Mouse (Mus musculus): Measurements from ENCODE around the gene Trim65.
A peak's percentile ranks its signal among the peaks of the same experiment; 100 is the strongest.

Gene Trim65

DNA sequence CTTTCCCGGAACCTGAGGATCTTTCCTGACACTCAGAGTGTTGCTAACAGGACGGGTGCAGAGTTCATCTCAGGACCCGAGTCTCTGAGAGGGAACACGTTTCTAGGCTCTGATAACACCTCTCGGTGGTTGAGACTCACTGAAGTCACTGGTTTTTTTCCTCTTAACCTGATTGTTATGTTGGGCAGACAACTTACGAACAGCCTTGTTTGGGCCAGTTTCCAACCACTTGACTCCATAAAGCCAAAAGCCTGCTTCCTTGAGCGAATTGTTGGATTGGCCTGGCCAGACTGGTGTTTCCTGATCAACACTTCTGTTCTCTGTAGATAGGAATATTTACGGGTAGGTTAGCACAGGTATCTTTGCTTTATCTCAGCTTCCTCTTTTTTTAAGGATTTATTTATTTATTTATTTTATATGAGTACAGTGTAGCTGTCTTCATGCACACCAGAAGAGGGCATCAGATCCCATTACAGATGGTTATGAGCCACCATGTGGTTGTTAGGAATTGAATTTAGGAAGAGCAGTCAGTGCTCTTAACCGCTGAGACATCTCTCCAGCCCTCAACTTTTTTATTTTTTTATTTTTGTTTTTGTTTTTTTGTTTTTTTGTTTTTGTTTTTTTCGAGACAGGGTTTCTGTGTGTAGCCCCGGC, 42.1 kb downstream of the Trim65 start:
- DNase-seq (ENCODE audit: low spot score): no peak

DNA sequence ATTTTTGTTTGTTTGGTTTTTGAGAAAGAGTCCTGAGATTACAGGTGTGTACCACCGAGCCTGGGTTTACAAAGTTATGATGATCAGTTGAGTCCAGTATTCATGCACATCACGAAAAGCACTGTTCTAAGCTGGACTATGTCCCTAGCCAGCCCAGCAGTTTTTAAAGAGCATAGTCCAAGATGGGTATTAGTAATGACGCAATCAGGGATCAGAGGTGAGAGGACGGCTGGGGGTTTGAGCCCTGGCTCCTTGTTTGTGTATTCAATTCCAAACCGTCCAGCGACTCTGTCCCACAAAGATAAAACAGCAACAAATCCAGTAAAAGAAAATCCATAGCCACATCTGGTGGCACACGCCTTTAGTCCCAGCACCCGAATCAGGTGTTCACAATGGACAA, 42.7 kb downstream of the Trim65 start:
- no peak for DNase-seq (ENCODE audit: low spot score)

DNA sequence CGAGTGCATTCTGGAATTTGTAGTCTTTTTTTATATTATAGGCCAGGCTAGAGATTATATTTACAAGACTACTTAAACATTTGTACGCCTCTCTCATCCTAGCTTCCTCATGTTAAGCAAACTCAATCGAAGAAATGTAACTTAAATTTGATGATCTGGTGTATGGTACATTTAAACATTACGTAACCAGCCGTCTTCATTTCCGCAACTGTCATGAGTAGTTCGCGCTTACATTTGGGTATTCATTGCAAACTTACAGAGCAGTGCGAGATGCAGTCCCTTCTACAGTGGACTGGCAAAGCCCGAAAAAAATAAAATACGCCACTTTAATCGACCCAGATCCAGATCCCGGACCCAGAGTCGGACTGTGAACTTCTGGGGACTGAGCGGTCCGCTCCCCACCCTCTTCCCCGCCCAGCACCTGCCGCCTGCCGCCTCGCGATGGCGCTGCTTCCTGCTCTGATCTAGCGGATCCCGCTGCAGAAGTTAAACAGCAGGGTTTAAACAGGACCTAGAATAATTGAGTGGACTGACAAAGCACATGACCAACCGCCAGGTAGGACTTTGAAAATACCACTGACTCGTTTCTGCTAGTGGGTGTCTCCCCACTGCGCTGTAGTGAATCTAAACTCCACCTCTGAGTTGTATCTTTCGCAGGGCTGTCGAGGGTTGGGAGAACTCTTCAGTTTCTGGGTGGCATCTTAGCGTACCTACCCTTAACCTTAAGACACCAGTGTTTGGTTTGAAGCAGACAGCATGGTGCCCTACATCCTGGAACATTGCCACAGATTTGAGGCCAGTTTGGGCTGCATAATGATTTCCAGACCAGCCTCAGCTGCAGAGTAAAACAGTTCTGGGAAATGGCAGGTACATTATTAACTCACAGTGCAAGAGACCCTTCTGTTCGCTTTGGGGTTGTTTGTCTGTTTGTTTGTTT, 43.5 kb downstream of the Trim65 start:
- DNase-seq (ENCODE audit: low spot score): peak; percentile 89

DNA sequence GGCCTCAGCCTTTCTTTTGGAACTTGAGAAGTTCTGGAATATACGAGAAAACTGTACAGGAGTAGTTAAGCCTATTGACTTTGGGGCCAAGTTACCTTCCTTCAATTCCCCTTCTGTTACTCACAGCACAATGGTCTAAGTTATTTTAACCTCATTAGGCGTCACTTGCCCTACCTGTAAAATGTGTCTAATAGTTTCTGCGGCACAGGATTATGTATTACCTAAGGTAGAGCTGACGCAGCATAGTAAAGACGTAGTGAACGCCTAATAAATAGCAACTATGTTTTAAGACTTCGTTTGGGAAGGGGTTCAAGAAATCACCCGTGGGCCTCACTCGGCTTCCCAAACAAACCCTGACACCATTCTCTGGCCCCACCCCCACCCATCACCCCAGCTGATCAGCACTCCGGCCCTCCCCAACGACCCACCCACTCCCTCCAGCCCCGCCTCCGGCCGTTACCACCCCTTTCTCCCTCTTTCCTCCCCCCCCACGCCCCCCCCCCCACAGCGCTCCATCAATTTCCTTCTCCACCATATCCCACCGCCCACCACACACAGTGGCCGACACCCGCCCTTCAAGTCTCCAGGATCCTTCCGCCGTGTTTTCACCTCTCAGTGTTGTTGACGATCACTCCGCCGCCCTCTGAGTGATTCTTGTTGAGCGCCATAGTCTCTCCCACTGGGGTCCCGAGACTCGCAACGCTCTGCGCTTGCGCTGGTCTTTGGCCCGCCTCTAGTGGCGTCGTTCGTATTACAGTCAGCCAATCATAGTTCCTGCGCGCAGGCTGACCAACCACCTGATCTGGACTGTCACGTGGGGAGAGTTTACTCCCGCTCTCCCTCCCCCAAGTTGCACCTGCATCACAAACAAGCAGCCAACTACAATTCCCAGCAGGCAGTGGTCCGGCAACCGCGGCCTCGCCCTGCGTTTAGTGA, 44.4 kb downstream of the Trim65 start, which contains the start of gene Wbp2:
Gene Wbp2 (minus strand): TSS at position 738 of the 936 bp plus-strand sequence.
- peak; percentile 99 for DNase-seq (ENCODE audit: low spot score)

DNA sequence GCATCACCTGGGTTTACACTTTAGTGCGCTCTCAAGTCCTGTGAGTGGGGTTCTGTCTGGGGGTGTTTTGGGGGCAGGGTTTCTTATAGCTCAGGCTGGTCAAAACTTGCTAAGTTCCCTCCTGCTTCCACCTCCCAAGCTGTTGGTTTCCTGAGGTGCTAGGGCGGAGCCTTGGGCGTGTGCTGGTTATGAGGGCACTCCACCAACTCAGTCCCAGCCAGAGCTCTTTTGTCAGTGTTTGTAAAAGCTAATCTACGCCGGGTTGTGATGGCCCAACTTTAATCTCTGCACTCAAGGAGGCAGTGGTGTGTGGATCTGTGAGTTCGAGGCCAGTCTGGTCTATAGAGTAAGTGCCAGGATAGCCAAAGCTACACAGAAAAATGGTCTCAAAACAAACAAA, 46.8 kb downstream of the Trim65 start:
- DNase-seq (ENCODE audit: low spot score): no peak

DNA sequence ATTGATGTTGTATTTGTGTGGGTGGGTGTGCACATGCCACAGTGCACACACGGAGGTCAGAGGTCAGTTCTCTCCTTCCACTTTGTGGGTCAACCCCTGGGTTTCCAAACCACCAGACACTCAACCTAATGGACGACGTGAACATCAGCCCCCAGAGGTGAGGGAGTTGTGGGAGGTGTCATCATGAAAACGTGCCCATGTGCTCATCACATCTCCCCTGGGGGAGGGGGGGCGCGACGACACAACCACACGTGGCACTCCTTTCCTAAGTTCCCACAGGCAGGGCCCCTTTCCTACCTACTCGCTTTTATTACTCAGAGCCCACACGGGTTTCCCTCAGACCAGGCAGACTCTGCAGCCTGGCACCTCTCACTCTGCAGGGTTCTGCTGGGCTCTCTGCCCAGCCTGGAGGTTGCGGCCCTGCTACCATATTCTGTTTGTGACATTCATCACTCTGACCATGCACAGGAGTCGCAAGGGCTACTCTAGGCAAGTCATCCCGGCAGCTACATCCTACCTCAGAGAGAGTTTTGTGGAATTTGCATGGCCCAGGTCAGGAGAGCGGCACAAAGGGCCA, 47.7 kb downstream of the Trim65 start:
- DNase-seq (ENCODE audit: low spot score): no peak

DNA sequence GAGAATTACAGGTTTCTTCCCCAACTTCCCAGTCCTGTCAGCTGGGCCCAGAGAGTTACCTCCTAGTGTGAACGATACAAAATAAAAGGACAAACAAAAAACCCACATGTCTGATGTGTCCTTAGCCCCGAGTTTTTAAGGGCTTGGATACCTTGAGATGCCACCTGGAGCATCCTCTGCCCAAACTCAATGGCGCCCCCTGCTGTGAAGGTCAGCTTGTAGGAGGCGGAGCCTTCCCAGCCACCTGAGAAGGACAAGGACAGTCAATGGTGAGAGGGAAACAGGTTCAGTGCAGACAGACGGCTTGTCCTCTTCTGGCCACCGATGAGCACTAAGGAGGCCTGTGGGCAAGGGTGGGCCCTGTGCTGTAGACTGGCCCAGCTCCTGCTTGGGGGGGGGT, 49.8 kb downstream of the Trim65 start:
- DNase-seq (ENCODE audit: low spot score): peak; percentile 35

DNA sequence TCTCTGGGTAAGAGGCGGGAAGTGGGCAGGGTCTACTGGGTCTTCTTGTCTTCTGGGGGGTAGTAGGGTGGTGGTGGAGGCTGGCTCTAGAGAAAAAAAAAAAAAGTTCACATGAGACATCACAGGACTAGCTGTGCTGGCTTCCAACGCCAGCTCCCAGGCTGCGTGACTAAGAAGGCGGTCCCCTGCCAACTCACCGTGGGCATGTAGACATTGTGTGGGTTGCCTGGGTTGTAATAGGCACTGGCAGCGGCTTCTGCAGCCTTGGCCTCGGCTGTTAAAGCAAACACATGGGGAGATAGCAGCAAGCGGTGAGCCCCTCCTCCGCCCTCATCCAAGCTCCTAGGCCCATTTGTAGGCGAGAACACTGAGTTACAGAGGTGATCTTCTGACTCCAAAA, 51.4 kb downstream of the Trim65 start:
- no peak for DNase-seq (ENCODE audit: low spot score)

DNA sequence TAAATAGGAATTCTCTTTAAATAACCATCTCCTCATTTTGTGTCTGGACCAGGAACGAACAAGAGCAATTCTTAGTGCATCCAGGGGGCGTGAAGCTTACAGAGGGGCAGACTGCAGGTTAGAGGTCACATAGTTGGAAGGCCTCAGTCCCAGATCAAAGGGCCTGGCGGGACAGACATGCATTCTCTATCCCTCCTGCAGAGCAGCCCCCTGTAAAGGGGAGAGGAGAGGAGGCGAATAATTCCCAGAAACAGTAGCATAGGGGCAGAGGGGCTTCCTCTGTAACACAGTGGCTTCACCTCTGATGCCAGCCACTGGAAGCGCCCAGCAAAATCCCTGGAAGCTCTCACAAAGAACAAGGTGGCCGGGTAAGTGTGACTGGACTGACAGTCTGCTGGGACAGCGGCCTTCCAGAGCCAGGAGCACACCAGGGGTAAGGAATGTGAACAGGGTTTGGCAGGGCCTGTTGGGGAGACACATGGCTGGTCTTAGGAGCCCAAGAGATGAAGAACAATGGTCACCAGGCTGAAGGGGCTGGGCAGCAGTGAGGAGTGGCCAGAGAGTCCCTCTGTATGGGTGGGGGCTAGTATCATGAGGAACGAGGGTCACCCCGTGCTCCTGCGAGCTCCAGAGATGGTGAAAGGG, 52.1 kb downstream of the Trim65 start:
- DNase-seq (ENCODE audit: low spot score): peak; percentile 19

DNA sequence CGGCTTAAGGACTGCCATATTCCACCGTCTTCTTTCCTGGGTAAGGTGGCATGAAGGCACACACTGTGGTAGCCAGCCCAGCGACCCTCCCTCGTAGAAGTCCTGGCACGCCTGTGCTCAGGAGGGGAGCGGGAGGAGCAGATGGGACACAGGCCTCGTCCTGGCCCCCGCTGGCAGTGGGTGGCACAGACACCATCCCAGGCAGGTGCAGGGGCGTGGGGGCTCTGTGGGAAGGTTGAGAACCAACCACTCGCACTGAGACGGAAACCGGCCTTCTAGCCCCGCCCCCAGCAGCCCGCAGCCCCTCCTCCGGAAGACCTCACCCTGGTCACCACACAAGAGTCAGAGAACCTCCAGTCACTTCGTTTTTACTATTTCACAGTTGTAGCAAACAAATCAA, 52.7 kb downstream of the Trim65 start:
- peak; percentile 57 for DNase-seq (ENCODE audit: low spot score)

DNA sequence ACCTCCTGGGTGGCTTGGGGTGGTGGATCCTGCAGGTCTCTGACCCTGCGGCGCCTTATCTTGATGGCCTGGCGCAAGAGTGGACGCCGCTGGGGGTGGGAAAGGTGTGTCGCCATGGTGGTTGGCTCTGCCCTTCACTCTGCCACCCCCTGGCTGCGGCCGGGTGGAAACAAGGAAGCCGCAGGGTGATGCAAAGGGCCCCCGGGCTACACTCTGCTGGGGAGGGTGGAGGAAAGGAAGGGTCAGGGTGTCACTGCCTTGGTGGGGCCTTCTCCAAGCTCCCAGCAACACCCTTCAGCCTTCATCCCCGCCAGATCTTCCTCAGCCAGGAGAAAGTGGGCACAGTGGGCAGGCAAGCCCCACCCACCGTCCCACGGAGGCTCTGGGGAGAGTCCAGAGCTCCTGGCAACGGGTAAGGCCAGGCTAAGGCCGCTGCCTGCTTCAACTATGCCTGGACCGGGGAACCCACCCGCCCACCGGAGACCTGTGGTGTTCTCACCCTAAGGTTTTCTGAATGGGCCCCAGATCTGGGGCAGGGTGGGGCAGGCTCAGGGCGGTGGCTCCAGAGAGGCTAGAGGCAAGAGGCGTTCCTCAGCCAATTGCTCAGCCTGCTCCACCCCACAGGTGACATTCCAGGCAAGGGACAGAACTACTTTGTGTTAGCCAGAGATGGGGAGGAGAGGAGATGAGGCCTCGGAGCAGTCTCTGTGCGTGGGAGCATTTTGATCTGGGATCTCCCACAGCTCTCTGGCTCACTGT, 53.3 kb downstream of the Trim65 start, which contains the start of gene Unc13d:
Gene Unc13d (minus strand): TSS at position 516 of the 759 bp plus-strand sequence.
- DNase-seq (ENCODE audit: low spot score): no peak

DNA sequence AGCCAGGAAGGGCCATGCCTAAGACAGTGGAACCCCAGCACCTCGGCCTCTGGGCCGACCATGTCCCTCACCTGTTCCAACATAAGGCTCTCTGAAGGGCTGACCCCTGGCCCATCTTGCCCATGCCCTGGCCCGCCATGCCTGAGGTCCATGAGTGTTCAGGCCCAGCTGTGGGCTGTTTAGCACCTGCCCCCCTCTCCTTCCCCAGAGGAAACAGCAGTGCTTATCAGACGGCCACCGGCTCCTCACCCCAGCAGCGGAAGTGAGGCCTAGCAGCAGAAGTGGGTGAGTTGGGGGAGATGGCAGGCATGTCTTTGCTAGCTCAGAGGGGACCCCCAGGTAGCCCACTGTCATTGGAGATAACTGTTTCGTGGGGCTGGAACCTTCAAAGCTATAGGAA, 54.1 kb downstream of the Trim65 start:
- DNase-seq (ENCODE audit: low spot score): no peak

DNA sequence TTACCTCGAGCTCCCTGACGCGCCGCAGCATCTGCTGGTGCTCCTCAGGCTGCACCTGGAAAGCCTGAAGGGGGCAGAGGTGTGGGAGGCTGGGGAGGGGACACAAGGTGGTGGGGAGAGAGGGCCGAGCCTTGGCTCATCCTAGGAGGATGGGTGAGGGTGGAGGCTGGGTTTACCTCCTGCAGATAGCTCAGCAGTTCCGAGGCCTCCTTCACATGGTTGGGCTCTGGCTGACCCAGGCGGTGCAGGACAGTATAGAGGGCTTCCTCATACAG, 54.7 kb downstream of the Trim65 start:
- no peak for DNase-seq (ENCODE audit: low spot score)

DNA sequence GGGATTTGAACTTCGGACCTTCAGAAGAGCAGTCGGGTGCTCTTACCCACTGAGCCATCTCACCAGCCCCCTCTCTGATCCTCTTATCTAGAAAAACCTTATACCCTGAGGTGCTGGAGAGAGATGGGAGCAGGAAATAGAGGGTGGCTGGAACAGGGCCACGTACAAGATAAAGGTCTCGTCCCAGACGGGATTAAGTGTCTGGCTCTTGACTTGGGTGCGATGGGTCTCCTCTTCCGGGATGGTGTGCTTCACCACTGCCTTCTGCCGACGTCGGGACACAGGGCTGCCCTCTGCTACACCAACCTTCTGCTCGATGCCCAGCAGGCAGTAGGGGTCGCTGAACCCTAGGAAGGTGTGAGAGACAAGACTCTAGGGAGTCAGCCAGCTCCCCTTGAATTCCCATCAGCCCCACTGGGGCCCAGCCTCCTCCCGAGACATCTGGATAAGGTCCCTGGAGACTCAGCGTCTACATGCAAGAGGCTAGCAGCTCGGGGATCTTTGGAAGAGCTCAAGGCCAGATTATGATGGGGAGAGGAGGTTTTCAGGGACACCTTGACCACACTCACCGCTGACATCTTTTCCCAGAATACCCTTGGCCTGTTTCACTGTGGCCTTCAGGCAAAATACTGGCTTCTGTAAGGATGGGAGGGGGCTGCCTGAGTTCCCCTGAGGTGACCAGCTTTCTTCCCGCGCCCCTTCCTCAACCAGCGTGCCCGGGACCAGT, 55.2 kb downstream of the Trim65 start:
- no peak for DNase-seq (ENCODE audit: low spot score)

DNA sequence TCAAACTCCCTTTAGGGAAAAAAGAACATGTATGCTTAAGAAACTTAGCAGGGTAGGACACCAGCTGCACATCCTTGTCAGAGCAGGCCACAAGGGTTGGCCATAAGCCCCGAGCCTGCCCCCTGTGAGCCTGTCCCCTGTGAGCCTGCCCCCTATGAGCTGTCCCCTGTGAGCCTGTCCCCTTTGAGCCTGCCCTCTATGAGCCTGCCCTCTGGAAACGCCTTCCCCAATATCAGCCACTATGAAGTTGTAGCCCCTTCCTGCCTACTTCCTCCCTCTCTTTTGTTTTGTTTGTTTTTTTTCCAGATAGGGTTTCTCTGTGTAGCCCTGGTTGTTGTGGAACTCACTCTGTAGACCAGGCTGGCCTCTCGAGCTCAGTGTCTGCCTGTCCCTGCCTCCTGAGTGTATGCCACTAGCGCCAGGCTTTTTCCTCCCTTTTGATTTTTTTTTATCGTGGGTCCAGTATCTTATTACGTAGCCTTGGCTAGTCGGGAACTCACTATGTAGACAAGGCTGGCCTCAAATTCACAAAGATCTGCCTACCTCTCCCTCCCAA, 56.4 kb downstream of the Trim65 start:
- DNase-seq (ENCODE audit: low spot score): no peak

DNA sequence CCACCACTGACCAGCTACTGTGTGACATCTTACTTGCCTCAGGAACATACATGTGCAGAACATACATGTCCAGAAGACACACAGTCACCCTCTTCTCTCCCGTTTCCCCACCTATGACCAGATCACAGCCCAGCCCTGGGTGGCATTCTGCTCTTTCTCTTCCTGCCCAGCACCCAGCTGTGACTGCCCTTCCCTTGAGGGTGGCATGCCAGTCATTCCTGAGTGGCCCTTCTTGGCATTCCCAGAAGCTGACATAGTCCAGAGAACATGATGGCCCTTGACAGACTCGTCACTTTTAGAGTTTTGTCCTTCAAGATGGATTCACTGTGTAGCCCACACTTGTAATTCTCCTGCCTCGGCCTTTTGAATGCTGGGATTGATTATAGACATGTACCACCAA, 58.3 kb downstream of the Trim65 start:
- no peak for DNase-seq (ENCODE audit: low spot score)

Measured in retina, embryonic 14.5 days (tissue).